Mouse (Mus musculus) olfactory bulb, adult 2 months (tissue): Measurements from ENCODE around the gene Tmem82. TPM values are rescaled to one million over a fixed set of nuclear protein-coding genes. Genes with fewer than 3 reads are reported as not detected.

ENCODE experiments used
- H3K27ac ChIP-seq: fragments of 200-500 bp; 2 replicates; pipeline ENCODE4 v1.5.1; 2012; ENCODE audit warnings: low read depth, low read length; ENCODE audit not compliant: insufficient read depth
- H3K4me1 ChIP-seq: fragments of 200-500 bp; 2 replicates; pipeline ENCODE4 v1.6.1; 2012; ENCODE audit warnings: low read length; ENCODE audit not compliant: control insufficient read depth, insufficient read depth
- H3K4me3 ChIP-seq: fragments of 200-500 bp; 2 replicates; pipeline ENCODE4 v1.5.1; 2012; ENCODE audit warnings: mild to moderate bottlenecking, low read depth, low read length, moderate library complexity; ENCODE audit not compliant: insufficient read depth
- CTCF ChIP-seq: fragments of 200-500 bp; IDR thresholded peaks from 2 replicates; pipeline ENCODE4 v1.5.1; 2012; ENCODE audit warnings: low read depth, mild to moderate bottlenecking, low read length, moderate library complexity; ENCODE audit not compliant: insufficient read depth
- POLR2A ChIP-seq: fragments of 200-500 bp; IDR thresholded peaks from 2 replicates; pipeline ENCODE4 v1.6.1; 2012; ENCODE audit warnings: mild to moderate bottlenecking, low read depth, low read length, moderate library complexity; ENCODE audit not compliant: insufficient read depth
- WGBS: fragments of 180-500 bp; shearing (Covaris S2); methylation state at CpG from one replicate; pipeline ENCODE4 v1.1.7; 2018; 5-methylcytosine and 5-hydroxymethylcytosine counted together
- polyA plus RNA-seq: library from polyadenylated mRNA; stranded (reverse); fragments of >200 nt; gene quantifications from 2 replicates; pipeline ENCODE4 v1.2.4, GENCODE M21; 2012; ENCODE audit warnings: low replicate concordance; ENCODE audit not compliant: missing spikeins, insufficient read depth, insufficient read length

Tmem82 gene
- polyA plus RNA-seq, 1 experiment: not detected

DNA sequence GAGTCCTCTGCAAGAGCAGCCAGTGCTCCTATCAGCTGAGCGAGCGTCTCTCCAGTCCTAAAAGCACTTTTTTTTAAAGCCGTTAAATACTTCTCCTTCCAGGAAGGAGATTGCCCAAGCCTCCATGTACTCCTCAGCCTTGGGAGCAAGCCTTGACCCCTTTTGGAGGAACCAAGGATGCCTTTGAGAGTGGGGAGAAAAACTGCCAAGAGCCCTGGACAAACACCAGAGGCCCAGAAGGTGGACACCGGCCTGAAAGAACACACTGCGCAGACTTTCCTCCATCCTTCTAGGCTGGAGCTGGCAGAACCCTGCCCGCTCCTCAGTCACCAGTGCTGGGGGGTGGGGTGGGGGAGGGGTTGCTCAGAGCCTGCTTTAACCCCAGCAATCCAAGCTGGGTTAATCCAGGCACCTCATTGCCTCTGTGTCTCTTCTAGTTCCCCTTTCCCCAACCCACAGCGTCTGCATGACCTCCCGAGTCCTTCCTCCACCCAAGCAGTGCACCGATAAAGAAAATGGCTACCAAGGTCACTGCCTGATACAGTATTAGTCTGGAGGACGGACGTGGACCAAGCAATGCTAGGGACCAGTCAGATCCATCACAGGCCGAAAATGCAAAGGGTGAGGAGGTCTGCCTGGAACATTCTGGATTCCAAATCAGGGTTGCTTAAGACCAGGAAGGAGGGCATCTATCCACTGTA lies 37.6 kb upstream of the Tmem82 start:
- WGBS: 70% methylated on average over 12 of the region's 12 CpGs
- peaks cover 46% of the 10 kb centered on the region for H3K4me1 ChIP-seq
- TF ChIP-seq POLR2A (no peak), CTCF (no peak)
- no peak overlapping the region for H3K27ac ChIP-seq
- H3K4me3 ChIP-seq: no peak overlapping the region

GRCm38 (mm10) chr4:141654509-141654908 lies 36.1 kb upstream of the Tmem82 start:
- 91% methylated on average over 6 of the region's 6 CpGs for WGBS
- TF ChIP-seq CTCF (no peak), POLR2A (no peak)
- Histone ChIP-seq H3K4me1 (peaks cover 43% of the 10 kb centered on the region), H3K4me3 (no peak overlapping the region), H3K27ac (no peak overlapping the region)

DNA sequence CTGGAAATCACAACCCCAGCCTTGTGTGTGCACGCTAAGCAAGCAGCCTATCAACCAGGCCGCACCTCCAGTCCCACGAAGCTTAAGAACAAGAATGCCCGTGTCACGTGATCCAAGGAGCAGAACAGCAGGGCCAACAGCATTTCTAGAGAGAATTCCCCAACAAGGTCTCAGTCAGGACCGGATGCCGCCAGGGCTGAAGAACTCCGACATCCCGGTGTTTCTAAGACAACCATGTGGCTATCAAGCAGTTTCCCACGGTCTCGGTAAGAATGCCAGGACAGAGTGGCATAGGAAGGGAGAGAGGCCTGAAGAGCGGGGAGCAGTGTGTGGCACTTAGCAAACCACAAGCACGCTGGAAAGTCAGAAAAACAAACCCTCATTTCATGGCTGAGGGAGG lies 35.4 kb upstream of the Tmem82 start:
- Histone ChIP-seq H3K4me3 (no peak overlapping the region), H3K4me1 (peaks cover 45% of the 10 kb centered on the region), H3K27ac (no peak overlapping the region)
- TF ChIP-seq CTCF: no peak
- TF ChIP-seq POLR2A: no peak
- 60% methylated on average over 13 of the region's 13 CpGs for WGBS

DNA sequence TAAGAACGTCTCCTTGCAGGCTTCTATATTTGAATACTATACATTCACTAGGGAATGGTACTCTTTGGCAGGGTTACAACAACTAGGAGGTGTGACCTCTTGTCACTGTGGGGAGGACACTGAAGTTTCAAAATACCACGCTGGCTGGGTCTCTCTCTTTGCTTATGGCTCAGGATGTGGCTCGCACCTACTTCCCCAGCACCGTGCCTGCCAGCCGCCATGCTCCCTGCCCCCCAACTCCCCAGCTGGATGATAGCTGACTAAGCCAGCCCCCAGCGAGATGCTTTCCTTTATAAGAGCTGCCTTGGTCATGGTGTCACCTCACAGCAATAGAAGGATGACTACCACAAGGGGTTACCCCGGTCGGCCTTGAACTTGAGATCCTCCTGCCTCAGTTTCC lies 34.6 kb upstream of the Tmem82 start:
- Histone ChIP-seq H3K27ac (no peak overlapping the region), H3K4me3 (no peak overlapping the region), H3K4me1 (peaks cover 39% of the 10 kb centered on the region)
- TF ChIP-seq POLR2A (no peak), CTCF (no peak)
- 61% methylated on average over 8 of the region's 8 CpGs for WGBS

DNA sequence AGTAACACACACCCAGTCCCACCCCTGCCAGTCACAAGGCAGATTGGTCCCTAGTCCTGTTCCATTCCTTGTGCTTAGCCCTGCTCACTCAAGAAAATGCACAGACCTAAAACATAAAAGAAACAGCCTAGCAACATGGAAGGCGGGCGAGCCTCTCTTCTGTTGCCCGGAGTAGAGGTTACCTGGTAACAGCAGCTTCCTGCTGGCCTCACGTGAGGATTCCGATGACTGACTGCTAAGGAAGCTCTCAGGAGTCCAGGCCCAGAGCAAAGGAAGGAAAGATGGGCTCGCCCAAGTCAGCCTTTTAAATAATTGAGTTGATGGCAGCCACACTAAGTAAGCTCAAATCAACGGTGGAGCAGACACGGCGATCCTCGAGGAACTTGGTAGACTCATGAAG lies 33.5 kb upstream of the Tmem82 start:
- Histone ChIP-seq H3K4me1 (peaks cover 35% of the 10 kb centered on the region), H3K4me3 (no peak overlapping the region), H3K27ac (no peak overlapping the region)
- 90% methylated on average over 10 of the region's 10 CpGs for WGBS
- TF ChIP-seq CTCF: no peak
- no peak for TF ChIP-seq POLR2A

DNA sequence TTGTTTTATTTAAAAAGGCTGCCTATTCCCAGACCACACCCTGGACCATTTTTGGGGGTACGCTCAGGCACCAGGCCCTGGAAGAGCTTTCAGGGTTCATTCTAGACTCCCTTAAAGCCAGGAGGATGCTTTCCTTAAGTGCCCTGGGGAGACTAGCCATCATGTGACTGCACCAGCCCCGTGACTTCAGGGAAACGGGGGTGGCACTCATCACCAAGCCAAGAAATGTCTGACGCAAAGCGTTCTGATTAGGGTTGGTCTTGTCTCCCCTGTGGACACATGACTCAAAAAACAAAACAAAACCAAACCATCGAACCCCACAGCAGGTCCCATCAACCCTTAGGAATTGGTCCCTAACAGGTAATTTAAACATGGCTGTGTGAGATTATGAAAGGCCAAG lies 32.9 kb upstream of the Tmem82 start:
- H3K4me1 ChIP-seq: peaks cover 32% of the 10 kb centered on the region
- no peak overlapping the region for H3K4me3 ChIP-seq
- 65% methylated on average over 6 of the region's 6 CpGs for WGBS
- H3K27ac ChIP-seq: no peak overlapping the region
- no peak for TF ChIP-seq POLR2A
- no peak for TF ChIP-seq CTCF

DNA sequence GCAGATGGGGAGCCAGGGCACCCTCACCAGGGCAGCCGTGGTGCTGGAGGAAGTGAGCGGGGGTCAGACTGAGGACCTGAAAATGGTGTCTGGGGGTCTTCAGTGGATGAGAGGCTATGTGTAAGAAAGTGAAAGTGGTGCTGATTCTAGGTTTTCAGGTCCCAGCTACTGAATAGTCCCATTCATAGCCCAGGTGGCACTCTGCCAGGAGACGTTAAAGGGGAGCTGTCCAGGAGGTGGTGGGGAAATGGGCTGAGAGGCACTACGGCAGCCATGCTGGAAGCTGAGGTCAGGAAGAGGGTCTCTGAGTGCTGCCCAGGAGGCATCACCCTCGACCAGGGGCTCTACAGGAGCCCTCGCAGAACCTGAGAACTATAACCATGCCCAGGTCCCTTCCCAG lies 30.8 kb upstream of the Tmem82 start:
- 52% methylated on average over 6 of the region's 6 CpGs for WGBS
- Histone ChIP-seq H3K4me3 (no peak overlapping the region), H3K4me1 (peaks cover 30% of the 10 kb centered on the region), H3K27ac (no peak overlapping the region; the same call in 1 of the 2 replicates)
- TF ChIP-seq CTCF: no peak

DNA sequence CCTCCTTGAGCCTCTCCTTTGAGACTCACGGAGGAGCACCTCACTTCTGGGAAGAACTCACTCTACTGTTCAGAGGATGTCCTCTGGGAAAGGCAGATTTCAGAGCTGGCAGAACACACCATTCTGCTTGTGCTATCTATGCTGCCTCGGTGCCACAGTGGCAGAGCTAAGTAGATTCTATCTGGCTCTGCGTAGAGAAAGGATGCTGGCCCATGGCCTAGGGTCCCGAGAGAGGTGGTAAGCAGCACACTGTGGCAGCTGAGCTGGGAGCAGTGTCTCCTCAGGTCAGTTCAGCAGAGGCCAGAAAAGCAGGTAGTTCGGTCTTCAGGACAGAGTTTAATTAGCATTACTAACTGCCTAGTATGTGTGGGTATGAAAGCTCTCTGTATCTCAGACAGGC lies 29.8 kb upstream of the Tmem82 start:
- WGBS: 66% methylated on average over 5 of the region's 5 CpGs
- Histone ChIP-seq H3K4me3 (no peak overlapping the region), H3K4me1 (peaks cover 31% of the 10 kb centered on the region), H3K27ac (no peak overlapping the region)
- TF ChIP-seq POLR2A: no peak
- TF ChIP-seq CTCF: no peak

- no peak for TF ChIP-seq CTCF
- TF ChIP-seq POLR2A: no peak
- Histone ChIP-seq H3K4me3 (no peak overlapping the region), H3K27ac (no peak overlapping the region), H3K4me1 (peaks cover 33% of the 10 kb centered on the region)
- WGBS: 84% methylated on average over 3 of the region's 3 CpGs
These were observed 28.8 kb upstream of the Tmem82 start for GRCm38 (mm10) chr4:141647187-141647586.

DNA sequence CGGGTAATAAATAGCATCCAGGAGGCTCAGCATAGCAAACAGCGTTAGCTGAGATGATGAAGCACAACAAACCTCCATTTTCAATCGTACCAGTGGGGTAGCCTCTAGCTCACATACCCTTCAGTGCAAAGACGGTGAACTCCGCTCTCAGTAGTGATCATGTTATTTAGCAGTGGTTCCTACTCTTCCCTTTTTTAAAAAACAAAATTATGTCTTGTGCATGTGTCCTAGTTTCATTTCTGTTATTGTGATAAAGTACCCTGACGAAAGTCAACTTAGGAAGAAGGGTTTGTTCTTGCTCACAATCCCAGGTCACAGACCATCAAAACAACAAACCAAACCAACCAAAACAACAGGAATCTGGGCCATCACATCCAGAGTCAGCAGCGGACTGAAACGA lies 27.6 kb upstream of the Tmem82 start:
- no peak for TF ChIP-seq CTCF
- Histone ChIP-seq H3K27ac (no peak overlapping the region), H3K4me1 (peaks cover 33% of the 10 kb centered on the region), H3K4me3 (no peak overlapping the region)
- WGBS: 92% methylated on average over 8 of the region's 8 CpGs
